Mouse (Mus musculus): ENCODE measurements around the gene Mdk. TPM values are rescaled to one million over a fixed set of nuclear protein-coding genes. Genes with fewer than 3 reads are reported as not detected.

The Mdk gene
- polyA plus RNA-seq (2015; fragmentation: Nextera tagmentation; extraction: Ambion mirVana), result 146 and 193 TPM in 2 replicates

GRCm38 (mm10) chr2:91932160-91932711, at the start of gene Mdk:
TSS of gene Mdk (minus strand) at chr2:91932297.

GRCm38 (mm10) chr2:91975581-91976541, 43.8 kb upstream of the Mdk start, which contains the start of gene Dgkz:
TSS of gene Dgkz (minus strand) at chr2:91975864.

GRCm38 (mm10) chr2:91945483-91945882, 13.4 kb upstream of the Mdk start, which contains the start of gene Gm9821:
TSS of gene Gm9821 (plus strand) at chr2:91945703.

GRCm38 (mm10) chr2:91926949-91927348, 5.1 kb downstream of the Mdk start, which contains the start of gene Chrm4:
TSS of gene Chrm4 (plus strand) at chr2:91927249.

Small RNA genes within 50 kb of the gene (microRNA-seq; reads per million reads assigned to microRNA genes)
- gene Mir6999 (ENCODE audit: borderline replicate concordance, insufficient number of aligned reads), result not detected

Other genes with a start within 250 kb of the Mdk start
- 28.0 and 45.7 TPM in 2 replicates for gene Atg13, start 221.7 kb downstream of the Mdk start, polyA plus RNA-seq (2015; fragmentation: Nextera tagmentation; extraction: Ambion mirVana)
- gene Harbi1, start 221.4 kb downstream of the Mdk start, polyA plus RNA-seq (2015; fragmentation: Nextera tagmentation; extraction: Ambion mirVana), result 12.4 and 16.2 TPM in 2 replicates
- 7.8 and 9.5 TPM in 2 replicates for gene Ambra1, start 202.2 kb downstream of the Mdk start, polyA plus RNA-seq (2015; fragmentation: Nextera tagmentation; extraction: Ambion mirVana)
- 0.28 and 0.30 TPM in 2 replicates for gene Chrm4, start 5.0 kb downstream of the Mdk start, polyA plus RNA-seq (2015; fragmentation: Nextera tagmentation; extraction: Ambion mirVana)
- gene Gm9821, start 13.4 kb upstream of the Mdk start, polyA plus RNA-seq (2015; fragmentation: Nextera tagmentation; extraction: Ambion mirVana), result 0.17 and 0.30 TPM in 2 replicates
- gene Dgkz, start 43.6 kb upstream of the Mdk start, polyA plus RNA-seq (2015; fragmentation: Nextera tagmentation; extraction: Ambion mirVana), result 15.8 and 21.9 TPM in 2 replicates
- gene Creb3l1, start 92.2 kb upstream of the Mdk start, polyA plus RNA-seq (2015; fragmentation: Nextera tagmentation; extraction: Ambion mirVana), result 9.7 and 13.9 TPM in 2 replicates
- 20.9 and 27.8 TPM in 2 replicates for gene Phf21a, start 160.8 kb upstream of the Mdk start, polyA plus RNA-seq (2015; fragmentation: Nextera tagmentation; extraction: Ambion mirVana)

All from adrenal gland, postnatal 0 days (tissue).